8 mouse cellular contexts compared by ENCODE assay signal in genomic region chr19:27216318-27216717, GRCm38 (mm10). TPM values are rescaled to one million over a fixed set of nuclear protein-coding genes. Genes with fewer than 3 reads are reported as not detected.
DNase-seq lines count a peak whose midpoint lies in the region; ATAC-seq lines count a peak whose summit lies in the region.

Gene Vldlr (plus strand): TSS chr19:27216484.

- no peak for DNase-seq in lung, postnatal 36 days
- DNase-seq in embryonic facial prominence, embryonic 14.5 days (ENCODE audit: low spot score): peak; percentile 41
- peak; percentile 33 to 45 for DNase-seq in kidney, postnatal 25 days
- DNase-seq in cerebellum, postnatal 10 days: no peak

- H3K9me3 ChIP-seq in lung, embryonic 16.5 days (ENCODE audit: control insufficient read depth, low read length): no peaks in the 10 kb centered on the region
- no peaks in the 10 kb centered on the region for H3K9me3 ChIP-seq in embryonic facial prominence, embryonic 14.5 days (ENCODE audit: control insufficient read depth, low read length)
- no peaks in the 10 kb centered on the region for H3K9me3 ChIP-seq in heart, embryonic 12.5 days (replicated peaks)
- H3K9me3 ChIP-seq in liver, embryonic 16.5 days (replicated peaks; ENCODE audit: control insufficient read depth, low read length): no peaks in the 10 kb centered on the region

- H3K36me3 ChIP-seq in lung, embryonic 16.5 days (ENCODE audit: control insufficient read depth, insufficient read depth, low read length): no peaks in the 10 kb centered on the region
- no peaks in the 10 kb centered on the region for H3K36me3 ChIP-seq in embryonic facial prominence, embryonic 14.5 days (ENCODE audit: control insufficient read depth, insufficient read depth, low read length)
- no peaks in the 10 kb centered on the region for H3K36me3 ChIP-seq in heart, embryonic 12.5 days
- no peaks in the 10 kb centered on the region for H3K36me3 ChIP-seq in liver, embryonic 16.5 days (ENCODE audit: control insufficient read depth, insufficient read depth)

- H3K4me3 ChIP-seq in lung, embryonic 16.5 days (ENCODE audit: low read length): peak within 1 kb of the TSS; percentile 65
- peak within 1 kb of the TSS; percentile 77 for H3K4me3 ChIP-seq in embryonic facial prominence, embryonic 14.5 days (ENCODE audit: low read depth, low read length)
- H3K4me3 ChIP-seq in heart, embryonic 12.5 days: peak within 1 kb of the TSS; percentile 83
- peak within 1 kb of the TSS; percentile 57 for H3K4me3 ChIP-seq in liver, embryonic 16.5 days (ENCODE audit: low read depth, low read length)

- H3K4me1 ChIP-seq in lung, embryonic 16.5 days (replicated peaks; ENCODE audit: control insufficient read depth, insufficient read depth, low read length): peaks cover 11% of the 10 kb centered on the region
- peaks cover 5% of the 10 kb centered on the region; the same call in 1 of the 2 replicates for H3K4me1 ChIP-seq in embryonic facial prominence, embryonic 14.5 days (ENCODE audit: control insufficient read depth, insufficient read depth, low read length)
- 0 out of 2 replicates have a peak, but pooled peaks cover 15% of the 10 kb centered on the region for H3K4me1 ChIP-seq in heart, embryonic 12.5 days (replicated peaks)
- H3K4me1 ChIP-seq in liver, embryonic 16.5 days (ENCODE audit: control insufficient read depth, low read depth, low read length): no peaks in the 10 kb centered on the region; the same call in 1 of the 2 replicates

- 6% methylated on average over 11 of the region's 11 CpGs for WGBS in lung, embryonic 16.5 days
- 2% methylated on average over 11 of the region's 11 CpGs for WGBS in embryonic facial prominence, embryonic 14.5 days
- WGBS in heart, embryonic 12.5 days: 5% methylated on average over 11 of the region's 11 CpGs
- 7% methylated on average over 11 of the region's 11 CpGs for WGBS in liver, embryonic 16.5 days (ENCODE audit: insufficient replicate concordance)

- peak within 1 kb of the TSS; percentile 80 for H3K27ac ChIP-seq in lung, embryonic 16.5 days (ENCODE audit: low read length)
- H3K27ac ChIP-seq in embryonic facial prominence, embryonic 14.5 days (replicated peaks; ENCODE audit: low read depth, low read length): peak within 1 kb of the TSS; percentile 78
- H3K27ac ChIP-seq in heart, embryonic 12.5 days (ENCODE audit: poor library complexity, severe bottlenecking): peak within 1 kb of the TSS; percentile 83
- no peak within 1 kb of the TSS for H3K27ac ChIP-seq in liver, embryonic 16.5 days (ENCODE audit: low read length)

- H3K4me2 ChIP-seq in lung, embryonic 16.5 days (ENCODE audit: low read depth, low read length): peak within 1 kb of the TSS; percentile 94
- H3K4me2 ChIP-seq in embryonic facial prominence, embryonic 14.5 days (ENCODE audit: low read depth, low read length): peak within 1 kb of the TSS; percentile 93
- H3K4me2 ChIP-seq in heart, embryonic 12.5 days: peak within 1 kb of the TSS; percentile 95
- H3K4me2 ChIP-seq in liver, embryonic 16.5 days (ENCODE audit: low read depth, low read length): peak within 1 kb of the TSS; percentile 66

- peaks cover 7% of the 10 kb centered on the region for H3K27me3 ChIP-seq in lung, embryonic 16.5 days (ENCODE audit: control insufficient read depth, insufficient read depth, low read depth, low read length)
- peaks cover 15% of the 10 kb centered on the region for H3K27me3 ChIP-seq in embryonic facial prominence, embryonic 14.5 days (replicated peaks; ENCODE audit: control insufficient read depth, insufficient read depth, low read length)
- peaks cover 26% of the 10 kb centered on the region for H3K27me3 ChIP-seq in heart, embryonic 12.5 days (replicated peaks)
- peaks cover 34% of the 10 kb centered on the region for H3K27me3 ChIP-seq in liver, embryonic 16.5 days (ENCODE audit: control insufficient read depth, insufficient read depth, low read depth, low read length)

- no peak for ATAC-seq in lung, embryonic 16.5 days (ENCODE audit: low read depth)
- ATAC-seq in embryonic facial prominence, embryonic 14.5 days (ENCODE audit: low read depth): no peak
- no peak for ATAC-seq in heart, embryonic 12.5 days (ENCODE audit: insufficient number of reproducible peaks, low FRiP score)
- no peak for ATAC-seq in liver, embryonic 16.5 days (ENCODE audit: low read depth)
- ATAC-seq in activated CD4-positive, CD25-positive, alpha-beta regulatory T cell, adult 4 months: no peak

- H3K9ac ChIP-seq in lung, embryonic 16.5 days (ENCODE audit: low read length): peak within 1 kb of the TSS; percentile 84
- peak within 1 kb of the TSS; percentile 84 for H3K9ac ChIP-seq in embryonic facial prominence, embryonic 14.5 days (ENCODE audit: low read depth, low read length)
- H3K9ac ChIP-seq in heart, embryonic 12.5 days: peak within 1 kb of the TSS; percentile 83
- H3K9ac ChIP-seq in liver, embryonic 16.5 days (ENCODE audit: low read depth, low read length): no peak within 1 kb of the TSS; the same call in 1 of the 2 replicates

RNA-seq across cellular contexts. Expression of gene Vldlr, which starts in this region (rescaled TPM):
- polyA plus RNA-seq in lung, embryonic 16.5 days (2015; fragmentation: Nextera tagmentation; extraction: Ambion mirVana): 36.4 and 37.8 TPM in 2 replicates
- polyA plus RNA-seq in embryonic facial prominence, embryonic 14.5 days (2014; fragmentation: Nextera tagmentation; extraction: Ambion mirVana): 23.4 and 24.9 TPM in 2 replicates
- polyA plus RNA-seq in heart, embryonic 12.5 days (2016; fragmentation: Nextera tagmentation; extraction: Ambion mirVana): 21.9 and 23.7 TPM in 2 replicates
- 2.1 TPM in 2 replicates for polyA plus RNA-seq in liver, embryonic 16.5 days (2015; fragmentation: Nextera tagmentation; extraction: Ambion mirVana)
- polyA plus RNA-seq in activated CD4-positive, CD25-positive, alpha-beta regulatory T cell, adult 4 months (2017; shearing (Covaris generic)): not detected

Comparison
In these comparisons a context has a peak if more than half of its experiments do, and no peak if none do; other contexts are left out.
1. DNase-seq: peak in embryonic facial prominence, embryonic 14.5 days (single experiment) and kidney, postnatal 25 days (2 of 2); none in lung, postnatal 36 days (single experiment) and cerebellum, postnatal 10 days (0 of 2).
2. Peak in every context shown above with its lines, with median percentiles within 50 percentile points of each other: H3K4me2 ChIP-seq and H3K4me3 ChIP-seq.